Mouse (Mus musculus) megakaryocyte, embryonic 14.5 days (primary cell): ENCODE measurements at regions not wholly inside any gene's neighbourhood (a gene's known extent, or its start where the extent isn't known, plus 50 kb on each side); places are given as distances from the start of the nearest gene placed in this dataset.

Experiments used
- FLI1 ChIP-seq: IDR thresholded peaks from 2 replicates; pipeline ENCODE4 v1.6.1; 2012; ENCODE audit warnings: low read length, inconsistent platforms, mixed read lengths
- GATA1 ChIP-seq: IDR thresholded peaks from 3 replicates; pipeline ENCODE4 v1.6.1; 2012; ENCODE audit warnings: mixed read lengths, low read length, inconsistent platforms, borderline replicate concordance

DNA sequence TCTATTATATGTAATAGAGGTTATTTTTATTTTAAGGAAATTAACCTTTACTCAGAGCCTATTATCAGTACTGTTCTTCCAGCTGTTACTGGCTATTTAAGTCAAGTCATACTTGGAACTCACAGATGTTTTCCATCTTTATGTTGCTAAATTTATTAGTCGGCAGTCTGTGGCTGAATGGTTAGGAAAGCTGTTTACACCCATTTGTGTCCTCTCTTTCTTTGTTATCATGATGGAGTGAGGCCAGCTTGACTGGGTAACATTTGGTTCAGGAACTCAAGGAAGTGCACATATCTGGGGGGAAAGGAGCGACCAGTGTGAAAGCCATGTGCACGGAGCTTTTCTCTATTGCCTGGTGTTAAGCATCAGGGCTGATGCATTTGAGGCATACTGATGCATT lies 160.4 kb upstream of the Klf12 start:
- no peak for TF ChIP-seq GATA1
- TF ChIP-seq FLI1 = no peak
